In genomic region chr5:113206670-113207352, GRCm38 (mm10) we compare ENCODE assay signal across 15 mouse cellular contexts. TPM values are rescaled to one million over a fixed set of nuclear protein-coding genes. Genes with fewer than 3 reads are reported as not detected.
DNase-seq lines count a peak whose midpoint lies in the region; ATAC-seq and TF ChIP-seq lines count a peak whose summit lies in the region.
"Had no signal": no experiment of that assay in that cellular context is flagged by ENCODE, and none has a peak within 500 bp of the region (broad histone marks: within the 10 kb centered on the region; RNA-seq: fewer than 3 reads in every experiment).

No protein-coding gene starts in this region.

- no peaks in the 10 kb centered on the region for H3K36me3 ChIP-seq in kidney, embryonic 15.5 days
- no peaks in the 10 kb centered on the region for H3K36me3 ChIP-seq in testis, adult 2 months (ENCODE audit: control insufficient read depth, insufficient read depth, low read length)
- no peaks in the 10 kb centered on the region for H3K36me3 ChIP-seq in liver, postnatal 0 days (replicated peaks; ENCODE audit: insufficient read depth, low read length)
- H3K36me3 ChIP-seq: embryonic facial prominence, embryonic 13.5 days; G1E had no signal

- 0 out of 2 replicates have a peak, but pooled peaks have one; percentile 31 for TF ChIP-seq EP300 in liver, postnatal 0 days (IDR thresholded peaks at IDR 0.05; ENCODE audit: low read depth)

- H3K4me3 ChIP-seq in kidney, embryonic 15.5 days (replicated peaks) = no peak overlapping the region
- H3K4me3 ChIP-seq in testis, adult 2 months (ENCODE audit: control insufficient read depth, low read depth, low read length) = no peak overlapping the region
- H3K4me3 ChIP-seq in liver, postnatal 0 days (ENCODE audit: low read depth, low read length) = no peak overlapping the region
- H3K4me3 ChIP-seq: embryonic facial prominence, embryonic 13.5 days had no signal

- ATAC-seq in kidney, embryonic 15.5 days (replicated peaks; ENCODE audit: low FRiP score) = no peak
- ATAC-seq in liver, postnatal 0 days = peak; percentile 62

- H3K27me3 ChIP-seq in kidney, embryonic 15.5 days = no peaks in the 10 kb centered on the region
- no peaks in the 10 kb centered on the region for H3K27me3 ChIP-seq in testis, adult 2 months (ENCODE audit: control insufficient read depth, insufficient read depth, low read length)
- H3K27me3 ChIP-seq in liver, postnatal 0 days (ENCODE audit: insufficient read depth, low read length) = no peaks in the 10 kb centered on the region
- H3K27me3 ChIP-seq: embryonic facial prominence, embryonic 13.5 days had no signal

- TF ChIP-seq CTCF in testis, adult 2 months (IDR thresholded peaks at IDR 0.05; ENCODE audit: control insufficient read depth, insufficient read depth, insufficient replicate concordance, low read depth, low read length) = no peak
- TF ChIP-seq CTCF in liver, postnatal 0 days (IDR thresholded peaks at IDR 0.05; ENCODE audit: low read depth) = no peak

- no peak overlapping the region for H3K4me2 ChIP-seq in kidney, embryonic 15.5 days
- H3K4me2 ChIP-seq in liver, postnatal 0 days (ENCODE audit: low read depth, low read length) = no peak overlapping the region
- H3K4me2 ChIP-seq: embryonic facial prominence, embryonic 13.5 days; hindbrain, embryonic 14.5 days had no signal

- H3K9ac ChIP-seq in kidney, embryonic 15.5 days = no peak overlapping the region
- H3K9ac ChIP-seq in liver, postnatal 0 days (replicated peaks) = no peak overlapping the region
- H3K9ac ChIP-seq: embryonic facial prominence, embryonic 13.5 days; hindbrain, embryonic 14.5 days; liver, embryonic 14.5 days had no signal

- no peaks in the 10 kb centered on the region for H3K9me3 ChIP-seq in kidney, embryonic 15.5 days (replicated peaks)
- no peaks in the 10 kb centered on the region for H3K9me3 ChIP-seq in liver, postnatal 0 days (ENCODE audit: low read length)

- peaks cover 50% of the 10 kb centered on the region for H3K4me1 ChIP-seq in kidney, embryonic 15.5 days
- H3K4me1 ChIP-seq in testis, adult 2 months (ENCODE audit: control insufficient read depth, insufficient read depth, low read length) = peaks cover 12% of the 10 kb centered on the region
- peaks cover 29% of the 10 kb centered on the region for H3K4me1 ChIP-seq in liver, postnatal 0 days (ENCODE audit: insufficient read depth)

- no peak for DNase-seq in kidney, adult 11 months
- no peak for DNase-seq in testis, postnatal 14 days (ENCODE audit: low spot score)
- no peak for DNase-seq in liver, postnatal 0 days
- DNase-seq in right cerebral cortex, adult 18-20 months = no peak
- no peak for DNase-seq in adrenal gland, postnatal 10 days
- DNase-seq: adrenal gland, adult 8-10 months; cerebellum, adult 2 months; thymus, postnatal 14 days had no signal

- WGBS in kidney, embryonic 15.5 days = 55% methylated on average over 9 of the region's 9 CpGs
- WGBS in liver, postnatal 0 days (ENCODE audit: insufficient replicate concordance) = 35% methylated on average over 9 of the region's 9 CpGs

- TF ChIP-seq POLR2A in testis, adult 2 months (IDR thresholded peaks at IDR 0.05; ENCODE audit: control insufficient read depth, low read depth, low read length) = no peak

- H3K27ac ChIP-seq in kidney, embryonic 15.5 days = peak overlapping the region; percentile 86; the same call in 1 of the 2 replicates
- peak overlapping the region; percentile 75 for H3K27ac ChIP-seq in testis, adult 2 months (ENCODE audit: control insufficient read depth, insufficient read depth, low read depth, low read length)
- H3K27ac ChIP-seq in liver, postnatal 0 days (ENCODE audit: low read depth) = peak overlapping the region; percentile 44; the same call in 1 of the 2 replicates
- H3K27ac ChIP-seq: embryonic facial prominence, embryonic 13.5 days; hindbrain, embryonic 14.5 days; liver, embryonic 14.5 days had no signal

RNA-seq across cellular contexts. Expression of gene 2900026A02Rik, which starts 14.2 kb away (rescaled TPM):
- polyA plus RNA-seq in kidney, embryonic 15.5 days (2015; fragmentation: Nextera tagmentation; extraction: Ambion mirVana) = 7.0 and 7.5 TPM in 2 replicates
- polyA plus RNA-seq in testis, adult 2 months (2012; rRNA removed) = 2.1 and 2.2 TPM in 2 replicates
- polyA plus RNA-seq in liver, postnatal 0 days (2015; fragmentation: Nextera tagmentation; extraction: Ambion mirVana) = 2.7 and 3.1 TPM in 2 replicates
- 10 to 100 TPM; 23.0 to 23.1 TPM for total RNA-seq in adrenal gland, postnatal 10 days (2021)
- polyA plus RNA-seq: G1E had no signal

RNA-seq across cellular contexts. Expression of gene Tmem211, which starts 19.9 kb away (rescaled TPM):
- polyA plus RNA-seq in kidney, embryonic 15.5 days (2015; fragmentation: Nextera tagmentation; extraction: Ambion mirVana) = 0.19 TPM in 1 of 2 replicates, not detected in the other
- polyA plus RNA-seq in testis, adult 2 months (2012; rRNA removed) = not detected in 2 replicates
- polyA plus RNA-seq in liver, postnatal 0 days (2015; fragmentation: Nextera tagmentation; extraction: Ambion mirVana) = not detected in 2 replicates
- not detected for total RNA-seq in adrenal gland, postnatal 10 days (2021)
- total RNA-seq: adrenal gland, adult 8-10 months; G1E; layer of hippocampus, postnatal 14 days had no signal
- polyA plus RNA-seq: embryonic facial prominence, embryonic 13.5 days; G1E; hindbrain, embryonic 14.5 days; liver, embryonic 14.5 days had no signal
